Mouse (Mus musculus): ENCODE measurements around the gene Crybg3. TPM values are rescaled to one million over a fixed set of nuclear protein-coding genes. Genes with fewer than 3 reads are reported as not detected.

Gene Crybg3
- polyA plus RNA-seq, 1 experiment from 2014 or later, result 3.1 TPM

DNA sequence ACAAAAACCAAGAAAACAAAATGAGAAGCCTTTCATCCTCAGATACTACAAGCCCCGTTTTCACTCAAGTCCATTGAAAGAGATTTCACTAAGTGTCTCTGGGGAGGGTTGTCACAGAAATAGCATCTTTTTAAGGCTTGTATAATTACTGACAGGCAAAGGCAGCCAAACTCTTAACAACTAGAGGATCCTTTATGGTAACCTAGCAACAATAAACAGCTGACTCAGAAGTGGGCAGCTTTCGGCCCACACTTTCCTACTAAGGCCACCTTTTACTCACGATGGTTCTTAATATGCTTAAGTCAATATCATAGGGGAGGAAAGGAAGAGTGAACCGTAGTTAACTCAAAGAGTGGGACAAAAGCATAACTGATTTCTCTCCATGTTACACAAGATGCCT is 53.3 kb downstream of the Crybg3 start:
- 0 out of 2 replicates have a peak, but pooled peaks cover 2% of the 10 kb centered on the region for H3K4me1 ChIP-seq (replicated peaks; ENCODE audit: control insufficient read depth, insufficient read depth, low read length)
- no peak overlapping the region for H3K4me3 ChIP-seq (ENCODE audit: low read depth, low read length)
- no peak overlapping the region for H3K4me2 ChIP-seq (replicated peaks; ENCODE audit: low read depth)
- TF ChIP-seq CTCF (IDR thresholded peaks at IDR 0.05; ENCODE audit: low read depth), result no peak
- no peaks in the 10 kb centered on the region for H3K36me3 ChIP-seq (ENCODE audit: control insufficient read depth, insufficient read depth)
- H3K9me3 ChIP-seq (ENCODE audit: control insufficient read depth), result no peaks in the 10 kb centered on the region
- H3K27me3 ChIP-seq (replicated peaks; ENCODE audit: control insufficient read depth, insufficient read depth, low read length), result no peaks in the 10 kb centered on the region
- no peak overlapping the region for H3K27ac ChIP-seq (ENCODE audit: low read depth, low read length)
- no peak overlapping the region for H3K9ac ChIP-seq (ENCODE audit: low read depth, low read length)
- no peak for ATAC-seq
- 68% methylated on average over 4 of the region's 4 CpGs for WGBS

DNA sequence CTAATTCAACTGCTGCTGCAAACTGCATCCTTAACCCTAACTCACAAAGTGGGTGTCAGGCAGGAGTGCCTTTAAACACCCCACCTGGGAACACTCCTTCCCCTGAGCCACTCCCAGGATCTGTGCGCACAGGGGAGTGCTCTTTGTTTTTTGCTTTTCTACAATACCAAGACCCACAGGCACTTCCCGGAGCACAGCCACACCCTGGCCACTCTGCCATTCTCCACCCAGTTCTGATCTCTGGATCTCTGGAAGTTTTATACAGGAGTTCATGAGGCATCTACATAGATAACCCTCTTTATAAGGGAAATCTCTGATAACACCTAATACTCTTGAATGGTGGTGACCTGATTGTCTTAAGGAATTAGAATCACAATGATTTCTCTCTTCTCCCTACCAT is 55.4 kb downstream of the Crybg3 start:
- Histone ChIP-seq H3K4me1 (replicated peaks; ENCODE audit: control insufficient read depth, insufficient read depth, low read length) (0 out of 2 replicates have a peak, but pooled peaks cover 2% of the 10 kb centered on the region), H3K4me3 (ENCODE audit: low read depth, low read length) (no peak overlapping the region), H3K4me2 (replicated peaks; ENCODE audit: low read depth) (no peak overlapping the region), H3K27ac (ENCODE audit: low read depth, low read length) (no peak overlapping the region), H3K36me3 (ENCODE audit: control insufficient read depth, insufficient read depth) (no peaks in the 10 kb centered on the region), H3K27me3 (replicated peaks; ENCODE audit: control insufficient read depth, insufficient read depth, low read length) (no peaks in the 10 kb centered on the region), H3K9ac (ENCODE audit: low read depth, low read length) (no peak overlapping the region), H3K9me3 (ENCODE audit: control insufficient read depth) (no peaks in the 10 kb centered on the region)
- no peak for ATAC-seq
- no peak for TF ChIP-seq CTCF (IDR thresholded peaks at IDR 0.05; ENCODE audit: low read depth)
- WGBS, result 62% methylated on average over 2 of the region's 2 CpGs

DNA sequence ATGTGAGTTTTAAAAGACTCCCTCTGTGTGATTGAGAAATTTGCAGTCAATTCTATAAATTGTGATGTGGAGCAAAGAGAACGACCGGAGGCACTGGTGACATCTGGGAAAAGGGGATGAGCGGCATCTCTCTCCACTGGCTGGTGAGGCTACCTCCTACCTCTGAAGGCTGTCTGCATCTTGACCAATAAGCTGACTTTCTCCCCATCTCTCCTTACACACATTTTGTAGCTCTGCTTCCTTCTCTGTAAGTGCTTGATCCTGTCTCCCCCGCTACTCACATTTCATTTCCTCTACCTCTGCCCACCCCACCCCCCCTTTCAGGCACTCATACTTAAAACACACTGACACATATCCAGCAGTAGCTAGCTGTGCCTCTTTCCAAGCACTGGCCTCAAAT is 59.4 kb downstream of the Crybg3 start:
- no peak for TF ChIP-seq CTCF (IDR thresholded peaks at IDR 0.05; ENCODE audit: low read depth)
- Histone ChIP-seq H3K4me3 (ENCODE audit: low read depth, low read length) (no peak overlapping the region), H3K9me3 (ENCODE audit: control insufficient read depth) (no peaks in the 10 kb centered on the region), H3K4me1 (replicated peaks; ENCODE audit: control insufficient read depth, insufficient read depth, low read length) (0 out of 2 replicates have a peak, but pooled peaks cover 2% of the 10 kb centered on the region), H3K9ac (ENCODE audit: low read depth, low read length) (no peak overlapping the region), H3K4me2 (replicated peaks; ENCODE audit: low read depth) (no peak overlapping the region), H3K36me3 (ENCODE audit: control insufficient read depth, insufficient read depth) (no peaks in the 10 kb centered on the region), H3K27me3 (replicated peaks; ENCODE audit: control insufficient read depth, insufficient read depth, low read length) (no peaks in the 10 kb centered on the region), H3K27ac (ENCODE audit: low read depth, low read length) (no peak overlapping the region)
- no peak for ATAC-seq
- WGBS, result 82% methylated on average over 4 of the region's 4 CpGs

- no peak overlapping the region for H3K9ac ChIP-seq (ENCODE audit: low read depth, low read length)
- no peak overlapping the region for H3K4me3 ChIP-seq (ENCODE audit: low read depth, low read length)
- H3K27me3 ChIP-seq (replicated peaks; ENCODE audit: control insufficient read depth, insufficient read depth, low read length), result no peaks in the 10 kb centered on the region
- H3K9me3 ChIP-seq (ENCODE audit: control insufficient read depth), result no peaks in the 10 kb centered on the region
- no peak for ATAC-seq
- H3K27ac ChIP-seq (ENCODE audit: low read depth, low read length), result no peak overlapping the region
- no peaks in the 10 kb centered on the region for H3K36me3 ChIP-seq (ENCODE audit: control insufficient read depth, insufficient read depth)
- 0 out of 2 replicates have a peak, but pooled peaks cover 2% of the 10 kb centered on the region for H3K4me1 ChIP-seq (replicated peaks; ENCODE audit: control insufficient read depth, insufficient read depth, low read length)
- TF ChIP-seq CTCF (IDR thresholded peaks at IDR 0.05; ENCODE audit: low read depth), result no peak
- no peak overlapping the region for H3K4me2 ChIP-seq (replicated peaks; ENCODE audit: low read depth)
- 91% methylated on average over 3 of the region's 3 CpGs for WGBS
Observed at GRCm38 (mm10) chr16:59540944-59541343, 59.8 kb downstream of the Crybg3 start.

GRCm38 (mm10) chr16:59535673-59536072 is 65.1 kb downstream of the Crybg3 start:
- peak; percentile 43 for TF ChIP-seq CTCF (IDR thresholded peaks at IDR 0.05; ENCODE audit: low read depth)
- WGBS, result 75% methylated on average over 5 of the region's 5 CpGs
- Histone ChIP-seq H3K27ac (ENCODE audit: low read depth, low read length) (no peak overlapping the region), H3K27me3 (replicated peaks; ENCODE audit: control insufficient read depth, insufficient read depth, low read length) (no peaks in the 10 kb centered on the region), H3K4me1 (replicated peaks; ENCODE audit: control insufficient read depth, insufficient read depth, low read length) (no peaks in the 10 kb centered on the region), H3K9ac (ENCODE audit: low read depth, low read length) (no peak overlapping the region), H3K4me2 (replicated peaks; ENCODE audit: low read depth) (no peak overlapping the region), H3K4me3 (ENCODE audit: low read depth, low read length) (no peak overlapping the region), H3K36me3 (ENCODE audit: control insufficient read depth, insufficient read depth) (peaks cover 11% of the 10 kb centered on the region; the same call in 1 of the 2 replicates), H3K9me3 (ENCODE audit: control insufficient read depth) (no peaks in the 10 kb centered on the region)
- ATAC-seq, result no peak

- Histone ChIP-seq H3K4me3 (ENCODE audit: low read depth, low read length) (no peak overlapping the region), H3K9ac (ENCODE audit: low read depth, low read length) (no peak overlapping the region), H3K36me3 (ENCODE audit: control insufficient read depth, insufficient read depth) (peaks cover 11% of the 10 kb centered on the region; the same call in 1 of the 2 replicates), H3K27ac (ENCODE audit: low read depth, low read length) (no peak overlapping the region), H3K4me1 (replicated peaks; ENCODE audit: control insufficient read depth, insufficient read depth, low read length) (no peaks in the 10 kb centered on the region), H3K4me2 (replicated peaks; ENCODE audit: low read depth) (no peak overlapping the region), H3K9me3 (ENCODE audit: control insufficient read depth) (no peaks in the 10 kb centered on the region), H3K27me3 (replicated peaks; ENCODE audit: control insufficient read depth, insufficient read depth, low read length) (no peaks in the 10 kb centered on the region)
- no peak for ATAC-seq
- WGBS, result 94% methylated on average over 11 of the region's 11 CpGs
- TF ChIP-seq CTCF (IDR thresholded peaks at IDR 0.05; ENCODE audit: low read depth), result no peak
Observed at GRCm38 (mm10) chr16:59534349-59534748, 66.4 kb downstream of the Crybg3 start.

- Histone ChIP-seq H3K9ac (ENCODE audit: low read depth, low read length) (no peak overlapping the region), H3K27me3 (replicated peaks; ENCODE audit: control insufficient read depth, insufficient read depth, low read length) (no peaks in the 10 kb centered on the region), H3K4me2 (replicated peaks; ENCODE audit: low read depth) (no peak overlapping the region), H3K4me1 (replicated peaks; ENCODE audit: control insufficient read depth, insufficient read depth, low read length) (no peaks in the 10 kb centered on the region), H3K27ac (ENCODE audit: low read depth, low read length) (no peak overlapping the region), H3K4me3 (ENCODE audit: low read depth, low read length) (no peak overlapping the region), H3K9me3 (ENCODE audit: control insufficient read depth) (no peaks in the 10 kb centered on the region), H3K36me3 (ENCODE audit: control insufficient read depth, insufficient read depth) (peaks cover 11% of the 10 kb centered on the region; the same call in 1 of the 2 replicates)
- 33% methylated on average over 3 of the region's 3 CpGs for WGBS
- TF ChIP-seq CTCF (IDR thresholded peaks at IDR 0.05; ENCODE audit: low read depth), result no peak
- peak; percentile 43; the same call in 1 of the 2 replicates for ATAC-seq
Observed at GRCm38 (mm10) chr16:59532561-59532960, 68.2 kb downstream of the Crybg3 start.

Measured in intestine, postnatal 0 days (tissue).